Mouse (Mus musculus): ENCODE data around the gene Cx3cr1.

GRCm38 (mm10) chr9:119923462-119923861 is 146.2 kb downstream of the Cx3cr1 start:
- TF ChIP-seq CTCF (conservative IDR thresholded peaks at IDR 0.05; ENCODE audit: low read length) = no peak
- TF ChIP-seq NANOG (IDR thresholded peaks at IDR 0.05; ENCODE audit: borderline replicate concordance, low read length) = no peak
- no peak for TF ChIP-seq POU5F1 (IDR thresholded peaks at IDR 0.05; ENCODE audit: borderline replicate concordance, low read length)
